ENCODE assay signal across 8 mouse cellular contexts in genomic region chr1:178449172-178449571, GRCm38 (mm10). TPM values are rescaled to one million over a fixed set of nuclear protein-coding genes. Genes with fewer than 3 reads are reported as not detected.
DNase-seq lines count a peak whose midpoint lies in the region; ATAC-seq and TF ChIP-seq lines count a peak whose summit lies in the region.

No protein-coding gene starts in this region.

- TF ChIP-seq EP300 in heart, postnatal 0 days (IDR thresholded peaks at IDR 0.05; ENCODE audit: low read depth) = no peak

- no peak overlapping the region for H3K4me2 ChIP-seq in forebrain, embryonic 13.5 days
- H3K4me2 ChIP-seq in heart, postnatal 0 days (ENCODE audit: low read depth, low read length) = peak overlapping the region; percentile 47
- peak overlapping the region; percentile 50; the same call in 1 of the 2 replicates for H3K4me2 ChIP-seq in liver, embryonic 15.5 days
- H3K4me2 ChIP-seq in neural tube, embryonic 14.5 days (ENCODE audit: low read depth, low read length) = no peak overlapping the region

- H3K9ac ChIP-seq in forebrain, embryonic 13.5 days = no peak overlapping the region
- peak overlapping the region; percentile 42 for H3K9ac ChIP-seq in heart, postnatal 0 days (replicated peaks; ENCODE audit: low read depth, low read length)
- no peak overlapping the region for H3K9ac ChIP-seq in liver, embryonic 15.5 days
- no peak overlapping the region for H3K9ac ChIP-seq in neural tube, embryonic 14.5 days (replicated peaks; ENCODE audit: low read depth, low read length)

- no peak for TF ChIP-seq POLR2A in testis, adult 2 months (IDR thresholded peaks at IDR 0.05; ENCODE audit: control insufficient read depth, low read depth, low read length)

- peaks cover 5% of the 10 kb centered on the region; the same call in 1 of the 2 replicates for H3K9me3 ChIP-seq in E14TG2a.4 (ENCODE audit: low read length)
- H3K9me3 ChIP-seq in forebrain, embryonic 13.5 days (replicated peaks) = no peaks in the 10 kb centered on the region
- H3K9me3 ChIP-seq in heart, postnatal 0 days (replicated peaks; ENCODE audit: control insufficient read depth, low read length) = no peaks in the 10 kb centered on the region
- no peaks in the 10 kb centered on the region for H3K9me3 ChIP-seq in liver, embryonic 15.5 days (replicated peaks)
- H3K9me3 ChIP-seq in neural tube, embryonic 14.5 days (ENCODE audit: control insufficient read depth, low read length) = no peaks in the 10 kb centered on the region

- no peaks in the 10 kb centered on the region for H3K27me3 ChIP-seq in E14TG2a.4 (ENCODE audit: insufficient read depth, low read length)
- no peaks in the 10 kb centered on the region for H3K27me3 ChIP-seq in forebrain, embryonic 13.5 days
- H3K27me3 ChIP-seq in heart, postnatal 0 days (ENCODE audit: control insufficient read depth, insufficient read depth, low read length) = no peaks in the 10 kb centered on the region
- H3K27me3 ChIP-seq in liver, embryonic 15.5 days = no peaks in the 10 kb centered on the region
- H3K27me3 ChIP-seq in neural tube, embryonic 14.5 days (ENCODE audit: control insufficient read depth, insufficient read depth, low read length) = no peaks in the 10 kb centered on the region
- no peaks in the 10 kb centered on the region for H3K27me3 ChIP-seq in testis, adult 2 months (ENCODE audit: control insufficient read depth, insufficient read depth, low read length)

- 20% methylated on average over 3 of the region's 3 CpGs for WGBS in forebrain, embryonic 13.5 days
- WGBS in heart, postnatal 0 days = 13% methylated on average over 3 of the region's 3 CpGs
- WGBS in liver, embryonic 15.5 days (ENCODE audit: insufficient replicate concordance) = 19% methylated on average over 3 of the region's 3 CpGs
- WGBS in neural tube, embryonic 14.5 days = 27% methylated on average over 3 of the region's 3 CpGs

- H3K36me3 ChIP-seq in E14TG2a.4 (ENCODE audit: insufficient read depth, low read length) = no peaks in the 10 kb centered on the region
- no peaks in the 10 kb centered on the region for H3K36me3 ChIP-seq in forebrain, embryonic 13.5 days (ENCODE audit: poor library complexity, severe bottlenecking)
- 0 out of 2 replicates have a peak, but pooled peaks cover 5% of the 10 kb centered on the region for H3K36me3 ChIP-seq in heart, postnatal 0 days (replicated peaks; ENCODE audit: control insufficient read depth, insufficient read depth, low read length)
- H3K36me3 ChIP-seq in liver, embryonic 15.5 days (replicated peaks) = no peaks in the 10 kb centered on the region
- H3K36me3 ChIP-seq in neural tube, embryonic 14.5 days (ENCODE audit: control insufficient read depth, insufficient read depth, low read length) = no peaks in the 10 kb centered on the region
- H3K36me3 ChIP-seq in testis, adult 2 months (ENCODE audit: control insufficient read depth, insufficient read depth, low read length) = no peaks in the 10 kb centered on the region

- peak; percentile 82 for TF ChIP-seq CTCF in E14TG2a.4 (conservative IDR thresholded peaks at IDR 0.05; ENCODE audit: low read length)
- TF ChIP-seq CTCF in heart, postnatal 0 days (IDR thresholded peaks at IDR 0.05; ENCODE audit: low read depth) = peak; percentile 97
- TF ChIP-seq CTCF in testis, adult 2 months (IDR thresholded peaks at IDR 0.05; ENCODE audit: control insufficient read depth, insufficient read depth, insufficient replicate concordance, low read depth, low read length) = peak; percentile 86; the same call in 1 of the 2 replicates

- peak; percentile 84 for DNase-seq in c-Kit-positive CD71-positive TER-119-negative erythroid progenitor cells, embryonic 14.5 days (ENCODE audit: low read depth)
- DNase-seq in heart, postnatal 0 days (ENCODE audit: low spot score) = peak; percentile 88
- DNase-seq in kidney, postnatal 25 days = peak; percentile 78 to 83

- peak; percentile 85 for ATAC-seq in forebrain, embryonic 13.5 days
- ATAC-seq in heart, postnatal 0 days (ENCODE audit: insufficient read depth, low read depth) = peak; percentile 86
- ATAC-seq in liver, embryonic 15.5 days (ENCODE audit: insufficient read depth) = peak; percentile 70
- peak; percentile 63 for ATAC-seq in neural tube, embryonic 14.5 days (ENCODE audit: low read depth)

- H3K27ac ChIP-seq in forebrain, embryonic 13.5 days = no peak overlapping the region
- peak overlapping the region; percentile 98 for H3K27ac ChIP-seq in heart, postnatal 0 days (ENCODE audit: low read depth)
- no peak overlapping the region for H3K27ac ChIP-seq in liver, embryonic 15.5 days (replicated peaks)
- no peak overlapping the region for H3K27ac ChIP-seq in neural tube, embryonic 14.5 days (ENCODE audit: low read depth, low read length)
- no peak overlapping the region for H3K27ac ChIP-seq in testis, adult 2 months (ENCODE audit: control insufficient read depth, insufficient read depth, low read depth, low read length)

- H3K4me1 ChIP-seq in E14TG2a.4 (replicated peaks; ENCODE audit: low read depth, low read length) = peaks cover 8% of the 10 kb centered on the region
- no peaks in the 10 kb centered on the region for H3K4me1 ChIP-seq in forebrain, embryonic 13.5 days
- H3K4me1 ChIP-seq in heart, postnatal 0 days (ENCODE audit: control insufficient read depth, insufficient read depth) = no peaks in the 10 kb centered on the region
- H3K4me1 ChIP-seq in liver, embryonic 15.5 days (replicated peaks) = peaks cover 21% of the 10 kb centered on the region
- no peaks in the 10 kb centered on the region for H3K4me1 ChIP-seq in neural tube, embryonic 14.5 days (ENCODE audit: control insufficient read depth, insufficient read depth, low read length)
- 0 out of 2 replicates have a peak, but pooled peaks cover 2% of the 10 kb centered on the region for H3K4me1 ChIP-seq in testis, adult 2 months (ENCODE audit: control insufficient read depth, insufficient read depth, low read length)

- no peak overlapping the region for H3K4me3 ChIP-seq in E14TG2a.4 (replicated peaks; ENCODE audit: low read length)
- H3K4me3 ChIP-seq in forebrain, embryonic 13.5 days = no peak overlapping the region
- H3K4me3 ChIP-seq in heart, postnatal 0 days (ENCODE audit: low read depth, low read length) = no peak overlapping the region
- no peak overlapping the region for H3K4me3 ChIP-seq in liver, embryonic 15.5 days (replicated peaks)
- H3K4me3 ChIP-seq in neural tube, embryonic 14.5 days (ENCODE audit: low read depth, low read length) = no peak overlapping the region
- H3K4me3 ChIP-seq in testis, adult 2 months (ENCODE audit: control insufficient read depth, low read depth, low read length) = no peak overlapping the region

RNA-seq across cellular contexts. Expression of gene Efcab2, which starts 43.3 kb away (rescaled TPM):
- polyA plus RNA-seq in forebrain, embryonic 13.5 days (2015; fragmentation: Nextera tagmentation; extraction: Ambion mirVana) = 7.4 and 8.1 TPM in 2 replicates
- 3.4 and 5.8 TPM in 2 replicates for total RNA-seq in heart, postnatal 0 days (2014; rRNA removed; ENCODE audit: low replicate concordance)
- 28.5 and 33.1 TPM in 2 replicates for polyA plus RNA-seq in heart, postnatal 0 days (2015; fragmentation: Nextera tagmentation; extraction: Ambion mirVana)
- 1.8 and 2.4 TPM in 2 replicates for polyA plus RNA-seq in liver, embryonic 15.5 days (2015; fragmentation: Nextera tagmentation; extraction: Ambion mirVana)
- polyA plus RNA-seq in neural tube, embryonic 14.5 days (2014; fragmentation: Nextera tagmentation; extraction: Ambion mirVana) = 7.4 and 10.6 TPM in 2 replicates
- 10.1 and 15.2 TPM in 2 replicates for polyA plus RNA-seq in testis, adult 2 months (2012; rRNA removed)

Comparison
In these comparisons a context has a peak if more than half of its experiments do, and no peak if none do; other contexts are left out.
1. H3K4me2 ChIP-seq: peak in heart, postnatal 0 days (single experiment) and liver, embryonic 15.5 days (single experiment); none in forebrain, embryonic 13.5 days (single experiment) and neural tube, embryonic 14.5 days (single experiment).
2. Peak in every context shown above with its lines, with median percentiles within 50 percentile points of each other: CTCF ChIP-seq, DNase-seq and ATAC-seq.